Mouse (Mus musculus) heart, postnatal 0 days (tissue): ENCODE results near the gene Map4k4.

Source experiments
- CTCF ChIP-seq: IDR thresholded peaks from 2 replicates; pipeline ENCODE4 v1.5.1; 2016; ENCODE audit warnings: antibody characterized with exemption, control low read depth, low read depth
- EP300 ChIP-seq: IDR thresholded peaks from 2 replicates; pipeline ENCODE4 v1.6.1; 2016; ENCODE audit warnings: antibody characterized with exemption, low read depth

- TF ChIP-seq CTCF = no peak
- TF ChIP-seq EP300 = no peak
Measured at GRCm38 (mm10) chr1:39954652-39955051, 53.9 kb downstream of the Map4k4 start.
